Mouse (Mus musculus): ENCODE results near the gene Vmn1r77.
"Not testable (repeated sequence)": the region's sequence is repeated elsewhere in the genome, so short reads cannot be mapped to it uniquely, and the experiment has no call there.

Vmn1r77 gene

DNA sequence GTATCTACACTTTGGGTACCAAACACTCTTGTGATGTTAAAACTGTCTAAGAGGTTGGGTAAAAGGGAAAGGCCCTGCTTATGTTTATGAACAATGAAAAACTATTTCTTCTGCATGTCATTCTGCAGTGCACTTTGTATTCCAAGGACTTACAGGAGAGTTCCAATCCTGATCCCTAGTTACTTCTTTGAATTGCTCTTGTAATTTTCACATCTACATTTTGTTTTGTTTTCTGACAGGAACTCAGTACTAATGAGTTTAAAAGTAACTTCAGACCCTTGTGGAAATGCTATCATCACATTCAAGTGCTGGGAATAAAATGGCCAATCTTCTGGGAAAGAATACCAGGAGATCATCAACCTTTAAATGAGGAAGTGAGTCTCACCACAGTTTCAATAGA, at the start of gene Vmn1r77:
TSS of gene Vmn1r77 (plus strand) at position 301 of the 400 bp plus-strand sequence.
- DNase-seq, result not testable (repeated sequence)

DNA sequence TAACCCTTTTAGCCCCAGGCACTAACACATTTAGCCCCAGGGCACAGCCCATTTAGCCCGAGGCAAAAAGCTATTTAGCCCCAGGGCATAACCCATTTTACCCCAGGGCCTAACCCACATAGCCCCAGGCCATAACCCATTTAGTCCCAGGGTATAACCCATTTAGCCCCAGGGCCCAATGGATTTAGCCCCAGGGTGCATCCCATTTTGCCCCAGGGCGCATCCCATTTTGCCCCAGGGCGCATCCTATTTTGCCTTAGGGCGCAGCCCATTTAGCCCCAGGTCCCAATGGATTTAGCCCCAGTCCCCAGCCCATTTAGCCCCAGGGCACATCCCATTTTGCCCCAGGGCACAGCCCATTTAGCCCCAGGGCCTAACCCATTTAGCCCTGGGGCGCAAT, 25.1 kb upstream of the Vmn1r77 start:
- DNase-seq, result not testable (repeated sequence)

DNA sequence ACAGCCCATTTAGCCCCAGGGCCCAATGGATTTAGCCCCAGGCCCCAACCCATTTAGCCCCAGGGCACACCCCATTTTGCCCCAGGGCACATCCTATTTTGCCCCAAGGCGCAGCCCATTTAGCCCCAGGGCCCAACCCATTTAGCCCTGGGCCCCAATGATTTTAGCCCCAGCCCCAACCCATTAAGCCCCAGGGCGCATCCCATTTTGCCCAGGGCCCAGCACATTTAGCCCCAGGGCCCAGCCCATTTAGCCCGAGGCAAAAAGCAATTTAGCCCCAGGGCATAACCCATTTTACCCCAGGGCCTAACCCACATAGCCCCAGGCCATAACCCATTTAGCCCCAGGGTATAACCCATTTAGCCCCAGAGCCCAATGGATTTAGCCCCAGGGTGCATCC, 24.2 kb upstream of the Vmn1r77 start:
- not testable (repeated sequence) for DNase-seq

DNA sequence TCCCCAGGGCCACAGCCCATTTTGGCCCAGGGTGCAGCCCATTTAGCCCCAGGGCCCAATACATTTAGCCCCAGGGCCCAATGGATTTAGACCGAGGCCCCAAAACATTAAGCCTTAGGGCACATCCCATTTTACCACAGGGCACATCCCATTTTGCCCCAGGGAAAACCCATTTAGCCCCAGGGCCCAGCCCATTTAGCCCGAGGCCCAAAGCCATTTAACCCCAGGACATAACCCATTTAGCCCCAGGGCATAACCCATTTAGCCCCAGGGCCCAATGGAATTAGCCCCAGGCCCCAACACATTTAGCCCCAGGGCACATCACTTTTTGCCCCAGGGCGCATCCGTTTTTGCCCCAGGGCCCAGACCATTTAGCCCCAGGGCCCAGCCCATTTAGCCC, 23.4 kb upstream of the Vmn1r77 start:
- DNase-seq, result no peak

DNA sequence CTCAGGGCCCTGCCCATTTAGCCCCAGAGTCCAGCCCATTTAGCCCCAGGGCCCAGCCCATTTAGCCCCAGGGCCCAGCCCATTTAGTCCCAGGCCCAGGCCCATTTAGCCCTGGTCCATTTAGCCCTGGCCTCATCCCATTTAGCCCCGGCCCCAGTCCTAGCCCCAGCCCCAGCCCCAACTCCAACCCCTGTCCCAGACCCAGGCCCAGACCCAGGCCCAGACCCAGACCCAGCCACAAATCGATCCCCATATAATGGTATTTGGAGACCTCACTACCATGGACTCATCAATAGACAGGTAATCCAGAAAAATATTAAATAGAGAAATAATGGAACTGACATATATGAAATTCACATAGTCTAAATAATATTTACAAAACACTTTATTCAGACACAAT, 18.7 kb upstream of the Vmn1r77 start:
- DNase-seq, result not testable (repeated sequence)

DNA sequence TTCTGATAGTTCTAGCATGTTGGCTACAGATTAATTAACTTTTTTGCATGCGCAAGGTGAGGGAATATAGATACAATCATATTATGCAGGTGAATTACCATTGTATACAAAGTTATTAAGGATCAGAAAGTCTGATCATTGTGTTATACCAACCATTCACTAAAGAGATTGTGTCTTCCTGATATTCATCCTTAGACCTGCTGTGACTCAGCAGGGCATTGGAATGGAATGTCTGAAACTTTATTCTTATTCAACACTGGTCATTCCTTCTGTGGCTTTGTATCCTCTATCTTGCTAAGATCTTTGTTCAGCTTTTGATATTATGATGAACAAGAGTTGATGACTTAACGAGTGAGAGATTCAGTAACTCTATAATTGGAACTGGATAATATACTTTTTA, 4.1 kb downstream of the Vmn1r77 start:
- no peak for DNase-seq

Measured in lung, adult 18-20 months (tissue).